Mouse (Mus musculus) CH12.LX (cell line): ENCODE measurements around the gene Pirb. TPM values are rescaled to one million over a fixed set of nuclear protein-coding genes. Genes with fewer than 3 reads are reported as not detected.

Experiments
- DNase-seq: peaks from one replicate; pipeline ENCODE4 v3.0.0-alpha.2; 2013; ENCODE audit errors: extremely low read depth
- H3K27ac ChIP-seq: 2 replicates; pipeline ENCODE4 v1.5.1; 2012; ENCODE audit warnings: low read depth, mild to moderate bottlenecking, control low read depth, moderate library complexity; ENCODE audit not compliant: insufficient read depth
- H3K27me3 ChIP-seq: replicated peaks from 2 replicates; pipeline ENCODE3; 2012; ENCODE audit warnings: inconsistent platforms
- H3K36me3 ChIP-seq, 2 experiments: replicated peaks in 1 of 2; 2 replicates each; pipeline versions ENCODE3 to v1.6.1; 2012; ENCODE audit warnings: inconsistent platforms in 1 of 2, low read length in 1 of 2, mild to moderate bottlenecking in 1 of 2, mixed read lengths in 1 of 2, moderate library complexity in 1 of 2; ENCODE audit not compliant: control insufficient read depth in 1 of 2, insufficient read depth in 1 of 2
- H3K4me1 ChIP-seq, 2 experiments: 2 replicates each; pipeline ENCODE4 v1.6.1; 2012; ENCODE audit warnings: inconsistent platforms in 1 of 2, moderate library complexity in 1 of 2; ENCODE audit not compliant: insufficient read depth in 2 of 2, control insufficient read depth in 1 of 2
- H3K4me2 ChIP-seq: 2 replicates; pipeline ENCODE4 v1.6.1; 2012; ENCODE audit warnings: low read depth, mild to moderate bottlenecking, control low read depth; ENCODE audit not compliant: poor library complexity, insufficient read depth, severe bottlenecking
- H3K4me3 ChIP-seq, 3 experiments: fragments of 150-350 bp in 1 of 3; sonication (generic) in 1 of 3; replicated peaks in 1 of 3; 2 replicates each; pipeline versions ENCODE3 to v1.5.1; 2011 to 2012; ENCODE audit warnings: low read depth in 2 of 3, low read length in 2 of 3, mild to moderate bottlenecking in 2 of 3, moderate library complexity in 2 of 3, control low read depth in 1 of 3, improper control_type of control experiment in 1 of 3, inconsistent platforms in 1 of 3, mixed read lengths in 1 of 3; ENCODE audit not compliant: poor library complexity in 1 of 3
- H3K79me2 ChIP-seq: replicated peaks from 2 replicates; pipeline ENCODE4 v1.6.1; 2012; ENCODE audit warnings: mild to moderate bottlenecking, moderate library complexity; ENCODE audit not compliant: control insufficient read depth, poor library complexity, insufficient read depth, severe bottlenecking; ENCODE audit errors: extremely low read depth
- H3K9ac ChIP-seq: 2 replicates; pipeline ENCODE4 v1.6.1; 2012; ENCODE audit warnings: low read depth, mild to moderate bottlenecking, control low read depth, moderate library complexity; ENCODE audit not compliant: insufficient read depth
- H3K9me3 ChIP-seq: replicated peaks from 2 replicates; pipeline ENCODE3; 2012; ENCODE audit warnings: low read length, inconsistent platforms, mixed read lengths
- BHLHE40 ChIP-seq: IDR thresholded peaks from 2 replicates; pipeline ENCODE4 v1.6.1; 2011; ENCODE audit warnings: mild to moderate bottlenecking, low read depth, low read length, improper control_type of control experiment
- CHD1 ChIP-seq: IDR thresholded peaks from 2 replicates; pipeline ENCODE4 v1.6.1; 2012; ENCODE audit warnings: low read depth, low read length, improper control_type of control experiment, inconsistent platforms
- E2F4 ChIP-seq: IDR thresholded peaks from 2 replicates; pipeline ENCODE4 v1.6.1; 2011; ENCODE audit warnings: low read depth, low read length, improper control_type of control experiment; ENCODE audit not compliant: insufficient replicate concordance
- ELF1 ChIP-seq: IDR thresholded peaks from 2 replicates; pipeline ENCODE4 v1.6.1; 2014; ENCODE audit warnings: low read depth, mild to moderate bottlenecking, inconsistent platforms, low read length, improper control_type of control experiment
- ETS1 ChIP-seq: conservative IDR thresholded peaks from 2 replicates; pipeline ENCODE4 v1.6.1; 2012; ENCODE audit warnings: low read depth, mild to moderate bottlenecking, inconsistent platforms, low read length, improper control_type of control experiment, moderate library complexity
- HCFC1 ChIP-seq: IDR thresholded peaks from 2 replicates; pipeline ENCODE4 v1.6.1; 2012; ENCODE audit warnings: low read depth, mild to moderate bottlenecking, inconsistent platforms, low read length, improper control_type of control experiment
- JUN ChIP-seq: IDR thresholded peaks from 2 replicates; pipeline ENCODE4 v1.6.1; 2011; ENCODE audit warnings: low read depth, mild to moderate bottlenecking, low read length, improper control_type of control experiment, moderate library complexity; ENCODE audit not compliant: insufficient read depth
- JUND ChIP-seq: conservative IDR thresholded peaks from 2 replicates; pipeline ENCODE4 v1.6.1; 2011; ENCODE audit warnings: low read depth, low read length, improper control_type of control experiment
- KAT2A ChIP-seq: IDR thresholded peaks from 2 replicates; pipeline ENCODE4 v1.6.1; 2012; ENCODE audit warnings: low read length, improper control_type of control experiment, inconsistent platforms; ENCODE audit not compliant: insufficient replicate concordance
- MAFK ChIP-seq: IDR thresholded peaks from 2 replicates; pipeline ENCODE4 v1.6.1; 2011; ENCODE audit warnings: low read length, improper control_type of control experiment; ENCODE audit not compliant: insufficient replicate concordance
- MAX ChIP-seq: IDR thresholded peaks from 2 replicates; pipeline ENCODE4 v1.6.1; 2011; ENCODE audit warnings: low read length, improper control_type of control experiment
- MAZ ChIP-seq: IDR thresholded peaks from 2 replicates; pipeline ENCODE4 v1.6.1; 2012; ENCODE audit warnings: low read depth, mild to moderate bottlenecking, inconsistent platforms, low read length, improper control_type of control experiment, moderate library complexity
- MEF2A ChIP-seq: IDR thresholded peaks from 2 replicates; pipeline ENCODE4 v1.6.1; 2014; ENCODE audit warnings: low read depth, mild to moderate bottlenecking, inconsistent platforms, low read length, improper control_type of control experiment, borderline replicate concordance
- MXI1 ChIP-seq: IDR thresholded peaks from 2 replicates; pipeline ENCODE4 v1.6.1; 2011; ENCODE audit warnings: mild to moderate bottlenecking, low read depth, low read length, improper control_type of control experiment
- MYC ChIP-seq: IDR thresholded peaks from 2 replicates; pipeline ENCODE4 v1.6.1; 2011; ENCODE audit warnings: low read depth, mild to moderate bottlenecking, improper control_type of control experiment, low read length
- NELFE ChIP-seq: IDR thresholded peaks from 2 replicates; pipeline ENCODE4 v1.6.1; 2011; ENCODE audit warnings: low read depth, low read length, improper control_type of control experiment
- NRF1 ChIP-seq: IDR thresholded peaks from 2 replicates; pipeline ENCODE4 v1.6.1; 2014; ENCODE audit warnings: low read depth, mild to moderate bottlenecking, inconsistent platforms, low read length, improper control_type of control experiment, moderate library complexity
- POLR2A ChIP-seq: IDR thresholded peaks from 2 replicates; pipeline ENCODE4 v1.6.1; 2011; ENCODE audit warnings: low read depth, mild to moderate bottlenecking, improper control_type of control experiment, low read length
- RCOR1 ChIP-seq: conservative IDR thresholded peaks from 2 replicates; pipeline ENCODE4 v1.6.1; 2012; ENCODE audit warnings: low read depth, mild to moderate bottlenecking, inconsistent platforms, low read length, improper control_type of control experiment
- SMC3 ChIP-seq: IDR thresholded peaks from 2 replicates; pipeline ENCODE4 v1.6.1; 2011; ENCODE audit warnings: low read depth, low read length, improper control_type of control experiment
- TBP ChIP-seq: conservative IDR thresholded peaks from 2 replicates; pipeline ENCODE4 v1.6.1; 2011; ENCODE audit warnings: low read depth, low read length, improper control_type of control experiment
- TCF12 ChIP-seq: IDR thresholded peaks from 2 replicates; pipeline ENCODE4 v1.6.1; 2014; ENCODE audit warnings: low read depth, mild to moderate bottlenecking, inconsistent platforms, low read length, improper control_type of control experiment
- ZC3H11A ChIP-seq: IDR thresholded peaks from 2 replicates; pipeline ENCODE4 v1.6.1; 2012; ENCODE audit warnings: low read depth, mild to moderate bottlenecking, inconsistent platforms, low read length, improper control_type of control experiment
- ZMIZ1 ChIP-seq: IDR thresholded peaks from 2 replicates; pipeline ENCODE4 v1.6.1; 2012; ENCODE audit warnings: low read depth, mild to moderate bottlenecking, inconsistent platforms, low read length, improper control_type of control experiment
- ZNF384 ChIP-seq: IDR thresholded peaks from 2 replicates; pipeline ENCODE4 v1.6.1; 2012; ENCODE audit warnings: low read depth, low read length, improper control_type of control experiment, inconsistent platforms
- dilution Hi-C: fragments of 300-500 bp; cut with MboI; formaldehyde crosslinking; loops from 2 replicates; pipeline ENCODE4 v1.14.3; 2020; ENCODE audit warnings: low sequenced_read_pairs; ENCODE audit not compliant: extremely low pct_unique_long_range_greater_than_20kb, extremely low pct_ligation_motif_present
- in situ Hi-C: fragments of 300-500 bp; cut with MboI; formaldehyde crosslinking; loops from 3 replicates; pipeline ENCODE4 v1.14.3; 2019; ENCODE audit warnings: low sequenced_read_pairs, low pct_ligation_motif_present, low pct_unique_long_range_greater_than_20kb, mixed read lengths
- polyA plus RNA-seq: library from polyadenylated mRNA; unstranded; fragments of >175 nt; gene quantifications from 2 replicates; pipeline ENCODE4 v1.2.1, GENCODE M21; 2012; ENCODE audit warnings: low read depth; ENCODE audit not compliant: insufficient read length
- total RNA-seq, 2 experiments: library from RNA; depleted of rRNA; stranded (reverse); fragments of 300-350 nt in 1 of 2; fragments of >200 nt in 1 of 2; gene quantifications; 2 replicates each; pipeline ENCODE4 v1.2.3; 2012 to 2014

Gene Pirb
- total and polyA plus RNA-seq, 3 experiments: 2.8 to 10.7 (median 5.0) TPM

- TF ChIP-seq MXI1 (peak; percentile 12; the same call in 1 of the 2 replicates), ZC3H11A (no peak), ELF1 (peak; percentile 92), ETS1 (0 out of 2 replicates have a peak, but pooled peaks have one; percentile 4), KAT2A (0 out of 2 replicates have a peak, but pooled peaks have one; percentile 29), MAZ (peak; percentile 14; the same call in 1 of the 2 replicates), SMC3 (no peak), POLR2A (peak; percentile 92; the same call in 1 of the 2 replicates), RCOR1 (no peak), ZNF384 (no peak), ZMIZ1 (peak; percentile 77; the same call in 1 of the 2 replicates), CHD1 (0 out of 2 replicates have a peak, but pooled peaks have one; percentile 15), MYC (peak; percentile 29; the same call in 1 of the 2 replicates), JUND (0 out of 2 replicates have a peak, but pooled peaks have one; percentile 18), MEF2A (no peak; the same call in 1 of the 2 replicates), MAX (0 out of 2 replicates have a peak, but pooled peaks have one; percentile 10), HCFC1 (peak; percentile 30; the same call in 1 of the 2 replicates), JUN (no peak), NELFE (peak; percentile 66), TCF12 (peak; percentile 14), NRF1 (peak; percentile 34; the same call in 1 of the 2 replicates), BHLHE40 (0 out of 2 replicates have a peak, but pooled peaks have one; percentile 11), MAFK (0 out of 2 replicates have a peak, but pooled peaks have one; percentile 33), TBP (peak; percentile 66; the same call in 1 of the 2 replicates), E2F4 (no peak)
- dilution Hi-C loops (no loop called here), in situ Hi-C loops (no loop called here)
- no peaks in the 10 kb centered on the region for H3K27me3 ChIP-seq
- H3K36me3 ChIP-seq: peaks cover 13 to 46% of the 10 kb centered on the region in 2 experiments
- peak within 1 kb of the TSS; percentile 93 for H3K9ac ChIP-seq
- H3K4me2 ChIP-seq: peak within 1 kb of the TSS; percentile 85
- peak within 1 kb of the TSS; percentile 63 to 100 (median 77) for H3K4me3 ChIP-seq
- H3K4me1 ChIP-seq: peaks cover 0 to 33% of the 10 kb centered on the region in 2 experiments; a peak in 3 of 4 replicates
- H3K27ac ChIP-seq: peak within 1 kb of the TSS; percentile 89
- DNase-seq: peak; percentile 97
- H3K9me3 ChIP-seq: no peaks in the 10 kb centered on the region
- peaks cover 13% of the 10 kb centered on the region for H3K79me2 ChIP-seq
Measured at GRCm38 (mm10) chr7:3692987-3693808, 27.0 kb downstream of the Pirb start, which contains the start of gene Mboat7. Gene Mboat7 (minus strand): TSS chr7:3693523.
